Mouse (Mus musculus) granulocyte monocyte progenitor cell, adult 5-6 weeks (primary cell): ENCODE results near the gene Gimap5. TPM values are rescaled to one million over a fixed set of nuclear protein-coding genes. Genes with fewer than 3 reads are reported as not detected.
A peak's percentile ranks its signal among the peaks of the same experiment; 100 is the strongest.

ENCODE experiments used
- ATAC-seq: replicated peaks from 2 replicates; pipeline ENCODE4 v1.8.0; 2016; ENCODE audit warnings: mild to moderate bottlenecking, moderate TSS enrichment, inconsistent platforms; ENCODE audit not compliant: poor library complexity, severe bottlenecking
- total RNA-seq, 2 experiments: library from RNA; stranded (forward) in 1 of 2; stranded (reverse) in 1 of 2; fragments of 200-712, 200-1000 nt in 1 of 2; fragments of >200 nt in 1 of 2; fragmentation: Nextera tagmentation in 1 of 2; gene quantifications; 2 replicates each; pipeline ENCODE4 v1.2.3; 2014 to 2017

Gimap5 gene
- total RNA-seq, 2 experiments from 2014 or later: 0.75 TPM; not detected in 1

GRCm38 (mm10) chr6:48801897-48802296, 55.9 kb downstream of the Gimap5 start:
- ATAC-seq: peak; percentile 65

GRCm38 (mm10) chr6:48803406-48804051, 57.5 kb downstream of the Gimap5 start:
- no peak for ATAC-seq

Other genes starting within 250 kb of the Gimap5 start
- not detected in 2 replicates for gene Atp6v0e2, start 208.6 kb upstream of the Gimap5 start, total RNA-seq (2014; fragmentation: Nextera tagmentation)
- gene Atp6v0e2, start 208.6 kb upstream of the Gimap5 start, total RNA-seq (2017): not detected in 2 replicates
- 11.3 and 12.5 TPM in 2 replicates for gene Lrrc61, start 191.4 kb upstream of the Gimap5 start, total RNA-seq (2014; fragmentation: Nextera tagmentation)
- gene Lrrc61, start 191.4 kb upstream of the Gimap5 start, total RNA-seq (2017): 5.4 and 7.3 TPM in 2 replicates
- not detected in 2 replicates for gene Rarres2, start 173.4 kb upstream of the Gimap5 start, total RNA-seq (2014; fragmentation: Nextera tagmentation)
- not detected in 2 replicates for gene Rarres2, start 173.4 kb upstream of the Gimap5 start, total RNA-seq (2017)
- not detected in 2 replicates for gene Gm45021, start 156.6 kb upstream of the Gimap5 start, total RNA-seq (2014; fragmentation: Nextera tagmentation)
- not detected in 2 replicates for gene Gm45021, start 156.6 kb upstream of the Gimap5 start, total RNA-seq (2017)
- gene Repin1, start 152.3 kb upstream of the Gimap5 start, total RNA-seq (2014; fragmentation: Nextera tagmentation): 15.2 and 18.8 TPM in 2 replicates
- gene Repin1, start 152.3 kb upstream of the Gimap5 start, total RNA-seq (2017): 10.6 and 12.0 TPM in 2 replicates
- not detected in 2 replicates for gene Gm44965, start 152.3 kb upstream of the Gimap5 start, total RNA-seq (2014; fragmentation: Nextera tagmentation)
- not detected in 2 replicates for gene Gm44965, start 152.3 kb upstream of the Gimap5 start, total RNA-seq (2017)
- gene Zfp775, start 144.1 kb upstream of the Gimap5 start, total RNA-seq (2014; fragmentation: Nextera tagmentation): 2.2 TPM in 1 of 2 replicates, not detected in the other
- 0.99 and 1.7 TPM in 2 replicates for gene Zfp775, start 144.1 kb upstream of the Gimap5 start, total RNA-seq (2017)
- 1.3 TPM in 1 of 2 replicates, not detected in the other for gene AI854703, start 119.4 kb upstream of the Gimap5 start, total RNA-seq (2014; fragmentation: Nextera tagmentation)
- 0.05 and 0.13 TPM in 2 replicates for gene AI854703, start 119.4 kb upstream of the Gimap5 start, total RNA-seq (2017)
- gene Gimap8, start 99.0 kb upstream of the Gimap5 start, total RNA-seq (2014; fragmentation: Nextera tagmentation): not detected in 2 replicates
- 0.34 and 0.72 TPM in 2 replicates for gene Gimap8, start 99.0 kb upstream of the Gimap5 start, total RNA-seq (2017)
- gene Gimap9, start 70.1 kb upstream of the Gimap5 start, total RNA-seq (2014; fragmentation: Nextera tagmentation): 8.3 and 10.3 TPM in 2 replicates
- gene Gimap9, start 70.1 kb upstream of the Gimap5 start, total RNA-seq (2017): 9.4 and 16.1 TPM in 2 replicates
- not detected in 2 replicates for gene Gimap4, start 61.6 kb upstream of the Gimap5 start, total RNA-seq (2014; fragmentation: Nextera tagmentation)
- gene Gimap4, start 61.6 kb upstream of the Gimap5 start, total RNA-seq (2017): 0.60 and 1.3 TPM in 2 replicates
- 0.58 and 1.4 TPM in 2 replicates for gene Gimap6, start 38.0 kb upstream of the Gimap5 start, total RNA-seq (2014; fragmentation: Nextera tagmentation)
- gene Gimap6, start 38.0 kb upstream of the Gimap5 start, total RNA-seq (2017): 4.1 and 6.3 TPM in 2 replicates
- 11.1 TPM in 1 of 2 replicates, not detected in the other for gene Gm28053, start 27.6 kb upstream of the Gimap5 start, total RNA-seq (2014; fragmentation: Nextera tagmentation)
- gene Gm28053, start 27.6 kb upstream of the Gimap5 start, total RNA-seq (2017): 3.1 TPM in 1 of 2 replicates, not detected in the other
- not detected in 2 replicates for gene Gimap7, start 27.6 kb upstream of the Gimap5 start, total RNA-seq (2014; fragmentation: Nextera tagmentation)
- gene Gimap7, start 27.6 kb upstream of the Gimap5 start, total RNA-seq (2017): not detected in 2 replicates
- 0.43 and 3.1 TPM in 2 replicates for gene Gimap1, start 7.1 kb upstream of the Gimap5 start, total RNA-seq (2014; fragmentation: Nextera tagmentation)
- gene Gimap1, start 7.1 kb upstream of the Gimap5 start, total RNA-seq (2017): 0.93 and 2.0 TPM in 2 replicates
- gene Gimap3, start 24.7 kb downstream of the Gimap5 start, total RNA-seq (2014; fragmentation: Nextera tagmentation): not detected in 2 replicates
- 0.34 TPM in 1 of 2 replicates, not detected in the other for gene Gimap3, start 24.7 kb downstream of the Gimap5 start, total RNA-seq (2017)
- 36.2 and 69.4 TPM in 2 replicates for gene Tmem176a, start 94.7 kb downstream of the Gimap5 start, total RNA-seq (2014; fragmentation: Nextera tagmentation)
- gene Tmem176a, start 94.7 kb downstream of the Gimap5 start, total RNA-seq (2017): 18.9 and 45.3 TPM in 2 replicates
- gene Tmem176b, start 95.3 kb downstream of the Gimap5 start, total RNA-seq (2014; fragmentation: Nextera tagmentation): 127 TPM in 2 replicates
- gene Tmem176b, start 95.3 kb downstream of the Gimap5 start, total RNA-seq (2017): 88.4 and 105 TPM in 2 replicates
- gene Aoc1, start 126.7 kb downstream of the Gimap5 start, total RNA-seq (2014; fragmentation: Nextera tagmentation): 0.41 and 1.8 TPM in 2 replicates
- 0.69 TPM in 1 of 2 replicates, not detected in the other for gene Aoc1, start 126.7 kb downstream of the Gimap5 start, total RNA-seq (2017)
- gene 1600015I10Rik, start 183.7 kb downstream of the Gimap5 start, total RNA-seq (2014; fragmentation: Nextera tagmentation): not detected in 2 replicates
- gene 1600015I10Rik, start 183.7 kb downstream of the Gimap5 start, total RNA-seq (2017): not detected in 2 replicates
- not detected in 2 replicates for gene Doxl2, start 228.8 kb downstream of the Gimap5 start, total RNA-seq (2014; fragmentation: Nextera tagmentation)
- not detected in 2 replicates for gene Doxl2, start 228.8 kb downstream of the Gimap5 start, total RNA-seq (2017)
- gene Svs1, start 240.7 kb downstream of the Gimap5 start, total RNA-seq (2014; fragmentation: Nextera tagmentation): not detected in 2 replicates
- not detected in 2 replicates for gene Svs1, start 240.7 kb downstream of the Gimap5 start, total RNA-seq (2017)